Mouse (Mus musculus) left cerebral cortex, adult 18-20 months (tissue): ENCODE results near the gene Kcnv2. TPM values are rescaled to one million over a fixed set of nuclear protein-coding genes. Genes with fewer than 3 reads are reported as not detected.

Experiments
- DNase-seq, 2 experiments: peaks; one replicate each; pipeline ENCODE4 v3.0.0; 2021 to 2022; ENCODE audit warnings: low spot score in 2 of 2, mixed read lengths in 1 of 2
- total RNA-seq, 2 experiments: library from RNA; stranded (reverse); gene quantifications; 2 replicates each; pipeline ENCODE4 v1.2.3; 2021

The Kcnv2 gene
- total RNA-seq, 2 experiments from 2014 or later = not detected

DNA sequence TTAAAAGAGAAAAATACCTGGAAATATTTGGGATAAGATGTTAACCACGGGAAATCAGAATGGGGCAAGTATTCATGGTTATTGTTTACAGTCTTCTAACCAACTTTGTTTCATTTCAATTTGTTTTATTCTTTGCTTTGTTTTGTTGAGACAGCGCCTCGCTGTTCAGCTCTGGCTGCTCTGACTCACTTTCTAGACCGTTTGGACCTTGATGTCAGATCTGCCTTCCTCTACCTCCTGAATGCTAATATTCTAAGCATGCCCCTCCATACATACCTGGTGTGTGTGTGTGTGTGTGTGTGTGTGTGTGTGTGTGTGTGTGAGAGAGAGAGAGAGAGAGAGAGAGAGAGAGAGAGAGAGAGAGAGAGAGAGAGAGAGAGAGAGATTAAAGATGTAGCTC, 41.5 kb downstream of the Kcnv2 start:
- no peak for DNase-seq

- DNase-seq = no peak
Observed at GRCm38 (mm10) chr19:27364521-27364931, 42.1 kb downstream of the Kcnv2 start.

DNA sequence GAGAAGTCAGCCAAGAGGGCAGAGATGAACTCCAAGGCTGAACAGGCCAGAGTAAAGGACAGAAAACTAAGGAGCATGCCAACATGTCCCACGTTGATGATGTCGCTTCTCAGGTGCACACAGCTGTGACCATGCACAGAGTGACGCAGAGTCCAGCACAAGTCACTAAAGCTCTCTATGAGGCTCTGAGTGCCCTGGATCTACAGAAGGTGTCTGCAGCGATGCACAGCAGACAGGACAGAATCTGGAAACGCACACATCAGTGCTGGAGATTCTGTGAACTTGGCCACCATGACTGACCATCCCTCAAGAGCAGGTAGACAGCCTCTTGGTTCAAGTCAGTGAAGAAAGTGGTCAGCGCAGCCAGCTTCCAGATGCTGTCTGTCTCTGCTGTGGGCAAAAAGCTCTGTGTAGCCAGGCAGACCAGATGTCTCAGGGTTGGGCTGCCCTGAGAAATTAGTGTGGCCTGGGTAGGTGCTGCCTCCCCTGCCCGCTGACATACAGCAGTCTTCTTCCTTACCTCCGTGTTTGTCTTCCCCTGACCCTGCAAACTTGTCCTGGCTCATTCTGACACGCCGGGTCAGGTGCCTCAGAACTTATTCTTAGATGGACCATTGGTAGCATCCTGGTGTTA, 43.8 kb downstream of the Kcnv2 start:
- DNase-seq = no peak

DNA sequence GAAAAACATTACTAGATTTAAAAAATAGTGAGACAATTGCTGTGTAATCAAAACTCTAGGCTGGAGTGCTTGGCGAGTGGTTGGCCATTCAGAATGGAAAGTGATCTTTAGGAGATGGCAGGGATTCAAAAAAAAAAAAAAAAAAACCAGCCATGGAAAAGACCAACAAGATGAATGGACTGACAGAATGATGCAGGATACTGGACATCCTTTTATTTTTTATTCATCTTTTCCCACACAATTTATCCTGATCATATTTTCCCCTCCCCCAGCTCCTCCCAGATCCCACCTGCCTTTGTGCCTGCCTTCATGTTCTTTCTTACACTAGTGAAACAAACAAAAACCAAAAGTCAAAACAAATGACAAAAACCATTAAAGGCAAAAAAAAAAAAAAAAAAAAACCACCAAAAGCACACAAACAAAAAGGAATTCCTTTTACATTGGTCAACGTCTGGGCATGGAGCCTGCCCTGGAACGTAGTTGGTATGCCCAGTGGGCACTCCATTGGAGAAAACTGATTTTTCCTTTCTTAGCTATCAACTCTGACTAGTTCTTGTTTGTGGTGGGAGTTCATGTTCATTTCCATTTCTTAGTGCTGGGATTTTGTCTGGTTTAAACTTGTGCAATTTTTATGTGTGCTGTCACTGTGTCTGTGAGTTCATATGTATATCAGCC, 47.2 kb downstream of the Kcnv2 start:
- no peak for DNase-seq

- no peak for DNase-seq
Observed at GRCm38 (mm10) chr19:27370174-27370573, 47.8 kb downstream of the Kcnv2 start.

- no peak for DNase-seq
Observed at GRCm38 (mm10) chr19:27370784-27371183, 48.4 kb downstream of the Kcnv2 start.

- no peak for DNase-seq
Observed at GRCm38 (mm10) chr19:27379712-27380401, 57.5 kb downstream of the Kcnv2 start.

DNA sequence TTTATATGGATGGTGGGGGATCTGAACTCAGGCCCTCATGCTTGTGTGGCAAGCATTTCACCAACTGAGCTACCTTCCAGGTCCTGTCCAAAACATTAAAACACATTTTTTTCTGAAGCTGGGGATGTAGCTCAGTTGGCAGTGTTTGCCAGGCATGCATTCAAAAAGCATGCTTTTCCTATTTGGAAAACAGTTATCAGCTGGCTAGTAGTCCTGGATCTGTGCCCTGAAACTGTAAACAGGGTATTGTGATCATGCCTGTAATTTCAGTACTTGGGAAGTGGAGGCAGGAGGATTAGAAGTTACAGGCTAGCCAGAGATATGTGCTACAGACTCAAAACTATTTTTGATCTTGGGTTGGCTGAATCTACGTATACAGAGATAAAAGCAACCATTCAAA, 59.7 kb downstream of the Kcnv2 start:
- no peak for DNase-seq

GRCm38 (mm10) chr19:27383266-27383665, 60.9 kb downstream of the Kcnv2 start:
- DNase-seq = no peak

GRCm38 (mm10) chr19:27385304-27385703, 62.9 kb downstream of the Kcnv2 start:
- no peak for DNase-seq

Other genes with a start within 250 kb of the Kcnv2 start
- 10 to 100 TPM; 51.2 to 54.7 TPM for gene Vldlr, start 106.1 kb upstream of the Kcnv2 start, total RNA-seq
- gene Pum3, start 107.2 kb downstream of the Kcnv2 start, total RNA-seq = 10 to 100 TPM; 41.9 to 42.4 TPM